Mouse (Mus musculus): ENCODE data around the gene Lctl. TPM values are rescaled to one million over a fixed set of nuclear protein-coding genes. Genes with fewer than 3 reads are reported as not detected.
"Not testable (repeated sequence)": the region's sequence is repeated elsewhere in the genome, so short reads cannot be mapped to it uniquely, and the experiment has no call there.

Lctl gene
- polyA plus RNA-seq, 1 experiment from 2014 or later = not detected

DNA sequence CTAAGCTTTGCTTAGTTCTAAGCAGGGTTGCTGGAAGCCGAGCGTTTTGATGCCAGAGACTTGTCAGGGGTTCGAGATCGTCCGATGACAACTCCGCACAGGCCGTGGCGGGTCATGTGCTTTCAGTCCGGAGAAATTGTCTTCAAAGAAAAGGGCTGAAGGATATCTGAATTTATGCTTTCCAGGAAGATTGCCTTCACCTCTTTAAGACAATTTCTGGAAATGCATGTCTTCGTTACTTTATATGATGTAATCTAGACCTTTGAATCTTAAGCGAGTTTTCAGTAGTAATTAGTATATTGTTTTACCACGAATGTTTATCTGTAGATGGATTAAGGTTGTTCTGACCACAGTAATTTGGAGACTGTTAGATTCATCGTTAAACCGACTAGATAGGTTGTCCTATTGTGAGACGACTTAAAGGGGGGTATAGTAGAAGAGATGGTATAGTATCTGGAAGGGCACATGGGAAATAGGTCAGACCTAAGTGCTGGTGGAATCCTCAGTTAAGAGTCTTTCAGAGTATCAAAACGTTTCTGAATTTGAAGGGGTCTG is 56.8 kb downstream of the Lctl start:
- Histone ChIP-seq H3K27ac (replicated peaks) (peak overlapping the region; percentile 81), H3K36me3 (peaks cover 41% of the 10 kb centered on the region), H3K4me1 (replicated peaks) (peaks cover 28% of the 10 kb centered on the region), H3K9ac (peak overlapping the region; percentile 84), H3K9me3 (no peaks in the 10 kb centered on the region), H3K27me3 (no peaks in the 10 kb centered on the region), H3K4me3 (peak overlapping the region; percentile 77), H3K4me2 (peak overlapping the region; percentile 94)
- WGBS = under 1% methylated on average over 16 of the region's 16 CpGs
- ATAC-seq (ENCODE audit: low read depth) = no peak

GRCm38 (mm10) chr9:64174341-64174740 is 57.4 kb downstream of the Lctl start:
- Histone ChIP-seq H3K9me3 (no peaks in the 10 kb centered on the region), H3K9ac (peak overlapping the region; percentile 84), H3K4me3 (peak overlapping the region; percentile 77), H3K4me2 (peak overlapping the region; percentile 94), H3K36me3 (peaks cover 41% of the 10 kb centered on the region), H3K27me3 (no peaks in the 10 kb centered on the region), H3K27ac (replicated peaks) (no peak overlapping the region), H3K4me1 (replicated peaks) (peaks cover 30% of the 10 kb centered on the region)
- no peak for ATAC-seq (ENCODE audit: low read depth)

DNA sequence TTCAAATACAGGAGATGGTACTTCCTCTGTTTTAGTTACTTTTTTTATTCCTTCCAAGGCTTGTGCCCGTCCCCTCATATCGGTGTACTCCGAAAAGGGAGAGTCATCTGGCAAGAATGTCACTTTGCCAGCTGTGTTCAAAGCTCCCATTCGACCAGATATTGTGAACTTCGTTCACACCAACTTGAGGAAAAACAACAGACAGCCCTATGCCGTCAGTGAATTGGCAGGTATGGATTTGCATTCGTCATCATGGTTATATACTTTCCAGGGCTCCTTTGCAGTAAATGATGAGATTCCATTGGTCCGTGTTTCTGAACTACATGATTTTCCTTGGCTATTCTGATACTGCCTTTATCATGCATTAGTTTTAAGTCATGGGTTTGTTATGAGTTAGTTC is 57.8 kb downstream of the Lctl start:
- Histone ChIP-seq H3K4me2 (peak overlapping the region; percentile 94), H3K27me3 (no peaks in the 10 kb centered on the region), H3K9ac (no peak overlapping the region), H3K36me3 (peaks cover 41% of the 10 kb centered on the region), H3K4me3 (peak overlapping the region; percentile 77), H3K9me3 (no peaks in the 10 kb centered on the region), H3K4me1 (replicated peaks) (peaks cover 33% of the 10 kb centered on the region), H3K27ac (replicated peaks) (no peak overlapping the region)
- no peak for ATAC-seq (ENCODE audit: low read depth)
- 72% methylated on average over 8 of the region's 8 CpGs for WGBS

GRCm38 (mm10) chr9:64175378-64175777 is 58.4 kb downstream of the Lctl start:
- Histone ChIP-seq H3K4me2 (no peak overlapping the region), H3K4me3 (no peak overlapping the region), H3K4me1 (replicated peaks) (peaks cover 39% of the 10 kb centered on the region), H3K36me3 (peaks cover 44% of the 10 kb centered on the region), H3K27ac (replicated peaks) (no peak overlapping the region), H3K27me3 (no peaks in the 10 kb centered on the region), H3K9ac (no peak overlapping the region), H3K9me3 (no peaks in the 10 kb centered on the region)
- WGBS = 90% methylated on average over 11 of the region's 11 CpGs
- ATAC-seq (ENCODE audit: low read depth) = no peak

DNA sequence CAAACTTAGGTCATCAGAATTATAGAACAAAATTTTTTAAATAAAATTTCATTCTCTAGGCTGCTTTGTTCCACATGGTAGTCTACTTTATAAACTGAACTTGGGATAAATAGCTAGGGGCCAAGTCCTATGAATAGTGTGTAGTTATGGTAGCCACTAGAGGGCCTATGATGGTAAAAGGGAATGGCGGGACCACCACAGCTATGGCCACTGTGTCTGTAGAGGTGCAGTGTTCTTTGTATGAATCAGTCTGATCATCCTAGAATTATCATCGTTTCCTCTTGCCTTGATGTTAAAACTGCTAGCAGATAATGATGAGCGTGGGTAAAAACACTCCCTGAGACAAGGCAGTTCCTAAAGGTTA is 61.6 kb downstream of the Lctl start:
- peak overlapping the region; percentile 60 for H3K4me3 ChIP-seq
- H3K4me2 ChIP-seq = peak overlapping the region; percentile 61
- peak overlapping the region; percentile 75 for H3K27ac ChIP-seq (replicated peaks)
- no peaks in the 10 kb centered on the region for H3K9me3 ChIP-seq
- WGBS = 48% methylated on average over 3 of the region's 3 CpGs
- H3K4me1 ChIP-seq (replicated peaks) = peaks cover 32% of the 10 kb centered on the region
- peak; percentile 71 for ATAC-seq (ENCODE audit: low read depth)
- no peaks in the 10 kb centered on the region for H3K27me3 ChIP-seq
- no peak overlapping the region for H3K9ac ChIP-seq
- H3K36me3 ChIP-seq = peaks cover 73% of the 10 kb centered on the region

GRCm38 (mm10) chr9:64178974-64179646 is 62.2 kb downstream of the Lctl start, which contains the start of gene Snapc5:
Snapc5 (plus strand) TSS chr9:64179274.
- under 1% methylated on average over 35 of the region's 35 CpGs for WGBS
- ATAC-seq (ENCODE audit: low read depth) = peak; percentile 96
- H3K27me3 ChIP-seq = no peaks in the 10 kb centered on the region

GRCm38 (mm10) chr9:64183295-64183694 is 66.3 kb downstream of the Lctl start:
- not testable (repeated sequence) for H3K4me3 ChIP-seq; H3K4me2 ChIP-seq; H3K9me3 ChIP-seq; H3K27me3 ChIP-seq; H3K9ac ChIP-seq; ATAC-seq (ENCODE audit: low read depth); H3K27ac ChIP-seq (replicated peaks)
- Histone ChIP-seq H3K36me3 (peaks cover 76% of the 10 kb centered on the region), H3K4me1 (replicated peaks) (peaks cover 15% of the 10 kb centered on the region)
- 92% methylated on average over 5 of the region's 5 CpGs for WGBS

More at GRCm38 (mm10) chr9:64178974-64179646, 62.2 kb downstream of the Lctl start, which contains the start of gene Snapc5:
- Histone ChIP-seq H3K4me3 (peak within 1 kb of the TSS; percentile 60), H3K9ac (peak within 1 kb of the TSS; percentile 72), H3K27ac (replicated peaks) (peak within 1 kb of the TSS; percentile 75), H3K36me3 (peaks cover 76% of the 10 kb centered on the region), H3K4me2 (peak within 1 kb of the TSS; percentile 61), H3K9me3 (no peaks in the 10 kb centered on the region), H3K4me1 (replicated peaks) (peaks cover 29% of the 10 kb centered on the region)

DNA sequence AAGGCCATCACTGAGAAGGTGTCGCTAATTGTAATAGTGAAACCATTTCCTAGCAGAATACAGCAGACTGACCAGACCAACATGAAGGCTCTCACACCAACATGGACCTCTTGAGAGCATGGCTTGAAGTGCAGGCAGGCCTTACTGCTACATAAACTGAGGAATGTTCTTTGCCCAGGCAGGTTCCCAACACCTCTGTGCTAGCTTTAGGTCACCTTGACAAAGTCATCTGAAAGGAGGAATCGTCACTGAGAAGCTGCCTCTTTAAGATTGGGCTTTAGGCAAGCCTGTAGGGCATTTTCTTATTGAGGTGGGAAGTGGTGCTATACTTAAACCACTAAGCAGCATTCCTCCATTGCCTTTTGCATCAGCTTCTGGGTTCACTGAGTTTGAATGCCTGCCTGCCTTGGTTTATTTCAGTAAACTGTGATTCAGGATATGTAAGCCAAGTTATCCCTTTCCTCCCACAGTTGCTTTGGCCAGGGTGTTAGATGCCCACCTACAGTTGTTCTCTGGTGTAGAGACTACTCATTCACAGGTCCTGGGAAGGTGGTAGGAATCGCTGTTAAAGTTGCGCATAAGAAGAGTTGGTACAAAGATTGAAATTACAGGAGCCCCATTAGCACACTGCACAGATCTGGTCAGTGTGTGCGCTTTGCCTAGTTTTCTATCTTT is 67.4 kb downstream of the Lctl start:
- no peak overlapping the region for H3K27ac ChIP-seq (replicated peaks)
- no peaks in the 10 kb centered on the region for H3K9me3 ChIP-seq
- peaks cover 82% of the 10 kb centered on the region for H3K36me3 ChIP-seq
- 94% methylated on average over 5 of the region's 5 CpGs for WGBS
- H3K4me1 ChIP-seq (replicated peaks) = peaks cover 9% of the 10 kb centered on the region
- ATAC-seq (ENCODE audit: low read depth) = no peak
- H3K4me2 ChIP-seq = no peak overlapping the region
- no peak overlapping the region for H3K4me3 ChIP-seq
- no peak overlapping the region for H3K9ac ChIP-seq
- H3K27me3 ChIP-seq = no peaks in the 10 kb centered on the region

Other genes with a start within 250 kb of the Lctl start
- gene Smad6, start 95.1 kb upstream of the Lctl start, polyA plus RNA-seq (2015; fragmentation: Nextera tagmentation; extraction: Ambion mirVana) = 3.8 and 4.1 TPM in 2 replicates
- gene Zwilch, start 56.0 kb downstream of the Lctl start, polyA plus RNA-seq (2015; fragmentation: Nextera tagmentation; extraction: Ambion mirVana) = 5.0 and 9.5 TPM in 2 replicates
- 668 and 699 TPM in 2 replicates for gene Rpl4, start 56.2 kb downstream of the Lctl start, polyA plus RNA-seq (2015; fragmentation: Nextera tagmentation; extraction: Ambion mirVana)
- gene Snapc5, start 62.1 kb downstream of the Lctl start, polyA plus RNA-seq (2015; fragmentation: Nextera tagmentation; extraction: Ambion mirVana) = 38.4 and 43.0 TPM in 2 replicates
- gene Uchl4, start 118.1 kb downstream of the Lctl start, polyA plus RNA-seq (2015; fragmentation: Nextera tagmentation; extraction: Ambion mirVana) = 2.1 and 2.9 TPM in 2 replicates
- 54.1 and 61.0 TPM in 2 replicates for gene Map2k1, start 136.5 kb downstream of the Lctl start, polyA plus RNA-seq (2015; fragmentation: Nextera tagmentation; extraction: Ambion mirVana)
- gene Tipin, start 164.4 kb downstream of the Lctl start, polyA plus RNA-seq (2015; fragmentation: Nextera tagmentation; extraction: Ambion mirVana) = 78.9 and 80.5 TPM in 2 replicates
- gene Dis3l, start 224.1 kb downstream of the Lctl start, polyA plus RNA-seq (2015; fragmentation: Nextera tagmentation; extraction: Ambion mirVana) = 20.6 and 23.4 TPM in 2 replicates

All from neural tube, embryonic 13.5 days (tissue).